Mouse (Mus musculus) G1E (cell line): ENCODE data around the gene Dync1h1.

ENCODE experiments used
- CTCF ChIP-seq: IDR thresholded peaks from 2 replicates; pipeline ENCODE4 v1.5.1; 2012; ENCODE audit warnings: low read depth, low read length, inconsistent platforms, mixed read lengths
- GATA2 ChIP-seq: IDR thresholded peaks from 2 replicates; pipeline ENCODE4 v1.6.1; 2012; ENCODE audit warnings: low read depth, low read length, inconsistent platforms, borderline replicate concordance
- POLR2AphosphoS5 ChIP-seq: IDR thresholded peaks from 2 replicates; pipeline ENCODE4 v1.6.1; 2012; ENCODE audit warnings: low read depth, low read length, inconsistent platforms; ENCODE audit not compliant: insufficient replicate concordance
- TAL1 ChIP-seq: conservative IDR thresholded peaks from 2 replicates; pipeline ENCODE4 v1.6.1; 2012; ENCODE audit warnings: low read depth, low read length, inconsistent platforms, mixed read lengths

DNA sequence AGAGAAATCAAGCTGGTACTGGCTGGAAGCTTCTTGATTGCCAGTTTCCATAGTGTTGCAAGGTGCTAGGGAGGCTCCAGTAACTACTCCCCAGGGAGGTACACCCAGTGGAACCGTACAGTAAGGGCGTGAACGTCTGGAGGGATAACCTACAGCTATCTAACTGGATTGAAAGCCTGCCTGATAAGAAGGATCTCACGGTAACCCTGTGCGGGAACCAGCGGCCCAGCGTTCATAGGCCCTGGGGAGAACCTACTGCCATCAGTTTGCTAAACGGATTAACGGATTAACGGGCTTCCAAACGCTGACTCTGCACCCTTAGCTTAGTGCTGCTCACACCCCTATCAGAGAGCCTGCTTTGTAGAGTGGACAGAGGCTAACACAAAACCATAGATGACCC, 37.9 kb upstream of the Dync1h1 start:
- no peak for TF ChIP-seq CTCF
- TF ChIP-seq TAL1 = no peak
- no peak for TF ChIP-seq POLR2AphosphoS5
- TF ChIP-seq GATA2 = no peak
